18 mouse cellular contexts compared by ENCODE assay signal in genomic region chr1:165094871-165095270, GRCm38 (mm10).
DNase-seq lines count a peak whose midpoint lies in the region; ATAC-seq and TF ChIP-seq lines count a peak whose summit lies in the region.
"Had no signal": no experiment of that assay in that cellular context is flagged by ENCODE, and none has a peak within 500 bp of the region (broad histone marks: within the 10 kb centered on the region; RNA-seq: fewer than 3 reads in every experiment).

No protein-coding gene starts in this region.

- 0 out of 2 replicates have a peak overlapping the region, but pooled peaks have one; percentile 6 for H3K4me2 ChIP-seq in forebrain, embryonic 12.5 days
- no peak overlapping the region for H3K4me2 ChIP-seq in forebrain, embryonic 15.5 days (replicated peaks)
- H3K4me2 ChIP-seq in kidney, postnatal 0 days (ENCODE audit: low read length), result no peak overlapping the region
- H3K4me2 ChIP-seq in forebrain, embryonic 14.5 days (ENCODE audit: low read length), result no peak overlapping the region
- no peak overlapping the region for H3K4me2 ChIP-seq in midbrain, embryonic 13.5 days (replicated peaks)
- H3K4me2 ChIP-seq: embryonic facial prominence, embryonic 12.5 days; liver, embryonic 13.5 days; lung, embryonic 15.5 days had no signal

- WGBS in forebrain, embryonic 12.5 days, result 14% methylated on average over 7 of the region's 7 CpGs
- WGBS in forebrain, embryonic 15.5 days, result 11% methylated on average over 7 of the region's 7 CpGs
- 44% methylated on average over 7 of the region's 7 CpGs for WGBS in kidney, postnatal 0 days
- WGBS in kidney, adult 2 months, result 33% methylated on average over 7 of the region's 7 CpGs
- WGBS in forebrain, embryonic 14.5 days, result 6% methylated on average over 7 of the region's 7 CpGs
- 20% methylated on average over 7 of the region's 7 CpGs for WGBS in midbrain, embryonic 13.5 days

- H3K4me3 ChIP-seq in forebrain, embryonic 12.5 days (replicated peaks), result no peak overlapping the region
- H3K4me3 ChIP-seq in forebrain, embryonic 15.5 days, result no peak overlapping the region
- H3K4me3 ChIP-seq in kidney, postnatal 0 days (replicated peaks; ENCODE audit: low read depth, low read length), result no peak overlapping the region
- H3K4me3 ChIP-seq in kidney, adult 2 months (ENCODE audit: insufficient read depth, low read depth, low read length), result no peak overlapping the region
- H3K4me3 ChIP-seq in forebrain, embryonic 14.5 days (ENCODE audit: low read depth, low read length), result no peak overlapping the region
- H3K4me3 ChIP-seq in midbrain, embryonic 13.5 days (replicated peaks), result no peak overlapping the region
- H3K4me3 ChIP-seq: embryonic facial prominence, embryonic 12.5 days; left cerebral cortex, adult 2 months; liver, embryonic 13.5 days; lung, embryonic 15.5 days had no signal

- no peak for DNase-seq in kidney, postnatal 0 days (ENCODE audit: low spot score)
- DNase-seq in kidney, adult 2 months, result no peak
- no peak for DNase-seq in forebrain, embryonic 14.5 days (ENCODE audit: low spot score)
- DNase-seq: adrenal gland, adult 8-10 months; B cell, adult 2 months; cerebellum, adult 18-20 months; cerebellum, postnatal 36 days; liver, embryonic 13.5 days; right cerebral cortex, adult 18-20 months had no signal

- TF ChIP-seq POLR2A in kidney, adult 2 months (IDR thresholded peaks at IDR 0.05; ENCODE audit: low read depth, low read length), result no peak

- H3K9me3 ChIP-seq in forebrain, embryonic 12.5 days, result no peaks in the 10 kb centered on the region
- no peaks in the 10 kb centered on the region for H3K9me3 ChIP-seq in forebrain, embryonic 15.5 days
- H3K9me3 ChIP-seq in kidney, postnatal 0 days (replicated peaks; ENCODE audit: low read length), result no peaks in the 10 kb centered on the region
- H3K9me3 ChIP-seq in forebrain, embryonic 14.5 days (replicated peaks; ENCODE audit: control insufficient read depth, low read length), result no peaks in the 10 kb centered on the region
- H3K9me3 ChIP-seq in midbrain, embryonic 13.5 days, result no peaks in the 10 kb centered on the region
- H3K9me3 ChIP-seq: embryonic facial prominence, embryonic 12.5 days; liver, embryonic 13.5 days; lung, embryonic 15.5 days had no signal

- no peak overlapping the region for H3K27ac ChIP-seq in forebrain, embryonic 12.5 days
- no peak overlapping the region for H3K27ac ChIP-seq in forebrain, embryonic 15.5 days (replicated peaks)
- no peak overlapping the region for H3K27ac ChIP-seq in kidney, postnatal 0 days
- no peak overlapping the region for H3K27ac ChIP-seq in kidney, adult 2 months (ENCODE audit: insufficient read depth, low read depth, low read length)
- no peak overlapping the region for H3K27ac ChIP-seq in forebrain, embryonic 14.5 days (ENCODE audit: low read depth, low read length)
- no peak overlapping the region for H3K27ac ChIP-seq in midbrain, embryonic 13.5 days
- H3K27ac ChIP-seq: embryonic facial prominence, embryonic 12.5 days; left cerebral cortex, adult 2 months; liver, embryonic 13.5 days; lung, embryonic 15.5 days; macrophage had no signal

- no peak for TF ChIP-seq CTCF in kidney, postnatal 0 days (IDR thresholded peaks at IDR 0.05; ENCODE audit: low read depth)
- no peak for TF ChIP-seq CTCF in kidney, adult 2 months (conservative IDR thresholded peaks at IDR 0.05; ENCODE audit: insufficient read depth, insufficient read length, low read depth, low read length)

- peak; percentile 65; the same call in 1 of the 2 replicates for ATAC-seq in forebrain, embryonic 12.5 days (ENCODE audit: low FRiP score)
- no peak for ATAC-seq in forebrain, embryonic 15.5 days (replicated peaks)
- ATAC-seq in kidney, postnatal 0 days (replicated peaks; ENCODE audit: low FRiP score, low read depth), result 0 out of 2 replicates have a peak, but pooled peaks have one; percentile 13
- ATAC-seq in forebrain, embryonic 14.5 days, result peak; percentile 49; the same call in 1 of the 2 replicates
- ATAC-seq in midbrain, embryonic 13.5 days, result 0 out of 2 replicates have a peak, but pooled peaks have one; percentile 48
- ATAC-seq in frontal cortex, adult (ENCODE audit: low TSS enrichment), result no peak
- ATAC-seq: intestine, embryonic 16.5 days had no signal

- no peak overlapping the region for H3K9ac ChIP-seq in forebrain, embryonic 12.5 days
- no peak overlapping the region for H3K9ac ChIP-seq in forebrain, embryonic 15.5 days (replicated peaks)
- H3K9ac ChIP-seq in kidney, postnatal 0 days (ENCODE audit: low read depth, low read length), result no peak overlapping the region
- no peak overlapping the region for H3K9ac ChIP-seq in forebrain, embryonic 14.5 days (ENCODE audit: low read length)
- H3K9ac ChIP-seq in midbrain, embryonic 13.5 days (replicated peaks), result no peak overlapping the region
- H3K9ac ChIP-seq: embryonic facial prominence, embryonic 12.5 days; liver, embryonic 13.5 days; lung, embryonic 15.5 days had no signal

- peaks cover 23% of the 10 kb centered on the region for H3K4me1 ChIP-seq in forebrain, embryonic 12.5 days
- peaks cover 8% of the 10 kb centered on the region for H3K4me1 ChIP-seq in forebrain, embryonic 15.5 days
- H3K4me1 ChIP-seq in kidney, postnatal 0 days (replicated peaks; ENCODE audit: insufficient read depth, low read length), result no peaks in the 10 kb centered on the region
- H3K4me1 ChIP-seq in kidney, adult 2 months (ENCODE audit: control insufficient read depth, insufficient read depth, low read length), result 0 out of 2 replicates have a peak, but pooled peaks cover 3% of the 10 kb centered on the region
- H3K4me1 ChIP-seq in forebrain, embryonic 14.5 days (ENCODE audit: control insufficient read depth, insufficient read depth, low read length), result no peaks in the 10 kb centered on the region
- H3K4me1 ChIP-seq in midbrain, embryonic 13.5 days (replicated peaks), result peaks cover 25% of the 10 kb centered on the region
- H3K4me1 ChIP-seq: lung, embryonic 15.5 days had no signal

- no peaks in the 10 kb centered on the region for H3K36me3 ChIP-seq in forebrain, embryonic 12.5 days (replicated peaks)
- no peaks in the 10 kb centered on the region for H3K36me3 ChIP-seq in forebrain, embryonic 15.5 days
- no peaks in the 10 kb centered on the region for H3K36me3 ChIP-seq in kidney, postnatal 0 days (ENCODE audit: insufficient read depth, low read length)
- no peaks in the 10 kb centered on the region for H3K36me3 ChIP-seq in kidney, adult 2 months (ENCODE audit: control insufficient read depth, insufficient read depth, low read length)
- no peaks in the 10 kb centered on the region for H3K36me3 ChIP-seq in forebrain, embryonic 14.5 days (ENCODE audit: control insufficient read depth, insufficient read depth, low read length)
- no peaks in the 10 kb centered on the region for H3K36me3 ChIP-seq in midbrain, embryonic 13.5 days
- H3K36me3 ChIP-seq: embryonic facial prominence, embryonic 12.5 days; liver, embryonic 13.5 days; lung, embryonic 15.5 days had no signal

- H3K27me3 ChIP-seq in forebrain, embryonic 12.5 days, result no peaks in the 10 kb centered on the region
- H3K27me3 ChIP-seq in forebrain, embryonic 15.5 days, result no peaks in the 10 kb centered on the region
- H3K27me3 ChIP-seq in kidney, postnatal 0 days (ENCODE audit: insufficient read depth, low read length), result no peaks in the 10 kb centered on the region
- H3K27me3 ChIP-seq in kidney, adult 2 months (replicated peaks; ENCODE audit: control insufficient read depth, insufficient read depth, low read length), result no peaks in the 10 kb centered on the region; the same call in 1 of the 2 replicates
- H3K27me3 ChIP-seq in forebrain, embryonic 14.5 days (replicated peaks; ENCODE audit: control insufficient read depth, insufficient read depth, low read length), result no peaks in the 10 kb centered on the region
- H3K27me3 ChIP-seq in midbrain, embryonic 13.5 days, result no peaks in the 10 kb centered on the region
- H3K27me3 ChIP-seq: embryonic facial prominence, embryonic 12.5 days; lung, embryonic 15.5 days had no signal

Comparison
In these comparisons a context has a peak if more than half of its experiments do, and no peak if none do; other contexts are left out.
1. ATAC-seq: peak in forebrain, embryonic 12.5 days (single experiment), kidney, postnatal 0 days (single experiment), forebrain, embryonic 14.5 days (single experiment) and midbrain, embryonic 13.5 days (single experiment); none in forebrain, embryonic 15.5 days (single experiment) and frontal cortex, adult (single experiment).